Mouse (Mus musculus): ENCODE data around the gene Pcbp2. TPM values are rescaled to one million over a fixed set of nuclear protein-coding genes. Genes with fewer than 3 reads are reported as not detected.

Pcbp2 gene
- 100 to 1,000 TPM; 156 to 225 (median 201) TPM for polyA plus RNA-seq (2017; shearing (Covaris generic))

DNA sequence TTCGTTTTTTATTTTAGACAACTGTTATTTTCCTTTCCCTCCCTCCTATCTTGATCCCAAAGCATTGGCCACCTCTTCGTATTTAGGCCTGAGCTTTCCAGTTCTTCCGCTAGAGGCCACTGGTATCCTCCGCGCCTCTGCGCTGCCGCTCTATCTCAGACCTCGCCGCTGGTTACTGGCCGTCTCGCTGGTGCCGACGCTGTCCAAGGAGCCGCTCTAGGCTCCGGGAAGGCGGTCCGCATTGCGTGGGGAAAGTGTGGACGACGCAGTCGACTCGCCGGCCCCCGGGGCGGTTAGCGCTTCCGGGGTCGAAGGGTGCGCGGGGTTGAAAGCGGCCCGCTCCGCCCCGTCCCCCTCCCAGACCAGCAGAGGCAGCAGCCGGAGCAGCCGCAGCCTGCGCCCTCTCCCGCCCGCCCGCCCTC, at the start of gene Pcbp2:
Gene Pcbp2 (plus strand): TSS at position 357 of the 422 bp plus-strand sequence.
- peak; percentile 95 for ATAC-seq

DNA sequence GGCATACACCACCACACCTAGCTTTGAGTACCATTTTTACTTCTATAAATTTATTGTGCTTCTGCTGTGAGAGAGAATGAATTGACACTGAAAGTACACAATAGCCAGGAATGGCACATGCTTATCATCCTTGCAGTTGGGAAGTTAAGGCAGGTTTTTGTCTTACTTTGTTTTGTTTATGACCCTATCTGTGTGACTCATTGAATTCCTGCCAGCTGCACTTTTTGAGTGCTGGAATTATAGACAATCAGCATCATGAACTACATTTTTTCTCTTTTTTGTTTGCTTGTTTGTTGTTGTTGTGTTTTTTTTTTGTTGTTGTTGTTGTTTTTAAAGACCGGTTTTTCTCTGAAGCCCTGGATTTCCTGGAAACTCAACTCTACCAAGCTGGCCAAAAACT, 49.4 kb upstream of the Pcbp2 start:
- ATAC-seq: no peak

DNA sequence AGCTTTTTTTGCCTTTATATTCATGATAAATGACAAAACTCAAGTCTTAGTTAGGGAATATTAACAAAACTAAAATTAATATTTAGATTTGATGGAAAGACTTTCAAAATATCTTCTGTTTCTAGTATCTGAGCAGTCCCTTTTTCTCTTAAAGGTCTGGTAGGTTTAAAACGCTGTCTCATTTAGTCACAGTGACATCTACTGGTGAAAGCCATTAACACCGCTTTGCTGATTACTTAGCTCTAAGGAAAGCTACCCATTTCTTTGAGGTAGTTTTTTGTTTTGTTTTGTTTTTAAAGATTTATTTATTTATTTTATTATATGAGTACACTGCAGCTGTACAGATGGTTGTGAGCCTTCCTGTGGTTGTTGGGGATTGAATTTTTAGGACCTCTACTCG, 48.9 kb upstream of the Pcbp2 start:
- peak; percentile 73 for ATAC-seq

DNA sequence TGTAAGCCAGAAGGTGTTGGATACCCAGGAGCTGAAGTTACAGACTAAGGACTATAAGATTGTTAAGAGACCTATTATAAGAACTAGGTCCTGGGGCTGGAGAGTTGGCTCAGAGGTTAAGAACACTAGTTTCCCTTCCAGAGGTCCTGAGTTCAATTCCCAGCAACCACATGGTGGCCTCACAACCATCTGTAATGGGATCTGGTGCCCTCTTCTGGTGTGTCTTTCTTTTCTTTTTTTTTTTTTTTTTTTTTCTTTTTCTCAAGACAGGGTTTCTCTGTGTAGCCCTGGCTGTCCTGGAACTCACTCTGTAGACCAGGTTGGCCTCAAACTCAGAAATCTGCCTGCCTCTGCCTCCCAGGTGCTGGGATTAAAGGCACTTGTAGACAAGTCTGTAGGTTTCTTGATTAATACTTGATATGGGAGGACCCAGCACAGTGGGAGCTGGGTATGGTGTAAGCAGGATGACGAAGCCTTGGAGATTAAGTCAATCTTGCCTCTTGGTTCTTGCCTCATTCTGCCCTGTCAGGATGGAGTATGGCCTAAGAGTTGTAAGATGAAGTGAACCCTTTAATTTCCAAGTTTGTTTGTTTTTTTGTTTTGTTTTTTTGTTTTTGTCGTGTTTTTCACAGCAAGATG, 46.6 kb upstream of the Pcbp2 start:
- ATAC-seq: no peak

DNA sequence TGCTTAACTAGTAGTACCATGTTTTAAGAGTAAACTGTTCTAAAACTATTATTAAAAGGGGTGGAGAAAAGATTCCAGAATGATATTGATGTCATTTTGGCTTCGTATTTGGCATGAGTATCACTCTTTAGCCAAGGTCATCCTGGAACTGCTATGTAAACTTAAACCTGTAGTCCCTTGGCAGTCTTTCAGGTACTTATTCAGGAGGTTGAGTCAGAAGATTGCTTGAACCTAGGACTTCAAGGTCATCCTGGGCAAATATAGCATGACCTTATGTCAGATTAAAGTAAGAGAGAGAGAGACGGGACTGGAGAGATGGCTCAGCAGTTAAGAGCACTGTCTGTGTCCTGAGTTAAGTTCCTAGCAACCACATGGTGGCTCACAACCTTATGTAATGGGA, 45.7 kb upstream of the Pcbp2 start:
- no peak for ATAC-seq

DNA sequence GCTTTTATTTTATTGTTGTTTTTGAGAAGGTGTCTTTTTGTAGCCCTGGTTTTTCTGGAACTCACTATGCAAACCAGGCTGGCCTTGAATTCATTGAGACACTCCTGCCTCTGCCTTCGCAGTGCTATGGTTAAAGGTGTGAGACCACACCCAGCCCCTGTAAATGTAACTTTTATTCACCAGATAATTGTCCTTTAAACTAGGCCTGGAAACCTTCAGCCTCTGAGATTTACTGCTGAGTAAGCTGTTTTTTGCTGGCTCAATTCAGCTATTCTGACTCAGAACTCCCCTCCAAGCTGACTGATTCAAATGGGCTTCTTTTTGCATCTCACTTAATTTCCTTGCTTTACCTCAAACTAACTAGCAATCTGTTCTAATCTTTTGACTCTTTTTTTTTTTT, 43.4 kb upstream of the Pcbp2 start:
- no peak for ATAC-seq

DNA sequence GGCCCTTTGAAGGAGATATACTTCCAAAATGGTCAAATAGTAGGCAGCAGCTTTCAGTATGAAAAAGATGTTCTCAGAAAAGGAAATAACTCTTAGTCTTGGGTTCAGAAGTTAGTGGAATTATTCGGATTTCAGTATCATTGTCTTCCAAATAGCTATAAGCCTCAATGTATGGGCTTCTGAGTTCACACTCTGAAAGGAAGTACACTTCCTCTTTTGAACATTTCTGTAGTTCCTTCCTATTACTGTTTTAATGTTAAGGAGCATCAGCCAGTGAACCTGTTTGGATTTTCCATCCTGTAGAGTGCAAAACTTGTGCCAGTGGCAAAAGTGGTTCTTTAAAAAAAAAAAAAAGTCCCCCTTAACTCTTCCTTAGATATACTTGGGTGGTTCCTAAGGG, 38.3 kb upstream of the Pcbp2 start:
- ATAC-seq: no peak

DNA sequence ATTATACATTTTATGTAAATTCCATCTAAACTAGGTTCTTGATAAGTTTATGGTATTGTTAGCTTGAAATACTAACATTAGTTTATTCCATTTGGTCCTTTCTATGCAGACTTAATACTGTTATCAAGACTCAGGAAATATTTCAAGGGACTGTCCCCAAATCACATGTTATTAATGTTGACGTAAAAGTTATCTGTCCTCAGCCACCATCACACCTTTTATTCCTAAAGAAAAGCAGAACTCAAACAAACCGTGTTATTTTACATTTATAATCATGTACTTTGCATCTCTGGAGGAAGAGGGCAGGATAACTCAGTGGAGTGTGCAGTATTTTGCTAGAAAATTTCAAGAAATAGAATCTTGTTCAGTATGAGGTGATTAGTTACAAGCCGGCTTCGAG, 37.2 kb upstream of the Pcbp2 start:
- ATAC-seq: no peak

DNA sequence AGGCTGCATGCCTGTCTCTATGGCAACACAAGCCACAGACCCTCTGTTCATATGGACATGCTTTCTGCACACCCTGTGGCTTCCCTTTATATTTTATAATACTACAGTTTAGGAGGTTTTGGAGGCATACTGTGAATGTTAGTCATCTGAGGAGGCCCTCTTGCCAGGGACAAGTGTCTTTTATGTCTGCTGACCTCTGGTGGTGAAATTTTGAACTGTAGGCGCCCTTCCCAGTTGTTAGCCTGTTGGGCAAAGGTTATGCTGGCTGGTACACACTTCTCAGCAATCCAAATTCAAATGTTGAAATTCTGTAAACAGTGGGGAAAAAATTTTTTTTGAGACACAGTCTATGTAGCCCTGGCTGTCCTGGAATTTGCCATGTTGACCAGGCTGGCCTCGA, 27.8 kb upstream of the Pcbp2 start:
- peak; percentile 65 for ATAC-seq

DNA sequence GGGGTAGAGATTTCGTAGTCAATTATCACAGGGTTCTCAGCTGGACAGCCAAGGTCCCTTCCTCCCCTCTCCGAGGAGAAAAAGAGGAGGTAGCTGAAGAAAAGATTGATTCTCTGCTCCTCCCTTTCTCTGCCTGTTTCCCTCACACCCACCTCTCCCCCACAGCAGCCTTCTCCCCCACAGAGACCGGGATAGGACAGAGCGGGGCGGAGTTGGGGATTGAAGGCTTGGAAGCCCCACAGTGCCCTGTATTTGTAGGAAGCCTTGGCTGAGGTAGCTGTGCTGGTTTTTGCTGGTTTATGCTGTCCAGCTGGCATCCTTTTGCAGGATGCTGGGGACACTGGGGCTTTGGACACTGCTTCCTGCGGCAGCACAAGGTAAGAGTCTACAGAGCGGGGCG, 25.2 kb upstream of the Pcbp2 start, which contains the start of gene Amhr2:
Gene Amhr2 (plus strand): TSS at position 222 of the 400 bp plus-strand sequence.
- ATAC-seq: no peak

DNA sequence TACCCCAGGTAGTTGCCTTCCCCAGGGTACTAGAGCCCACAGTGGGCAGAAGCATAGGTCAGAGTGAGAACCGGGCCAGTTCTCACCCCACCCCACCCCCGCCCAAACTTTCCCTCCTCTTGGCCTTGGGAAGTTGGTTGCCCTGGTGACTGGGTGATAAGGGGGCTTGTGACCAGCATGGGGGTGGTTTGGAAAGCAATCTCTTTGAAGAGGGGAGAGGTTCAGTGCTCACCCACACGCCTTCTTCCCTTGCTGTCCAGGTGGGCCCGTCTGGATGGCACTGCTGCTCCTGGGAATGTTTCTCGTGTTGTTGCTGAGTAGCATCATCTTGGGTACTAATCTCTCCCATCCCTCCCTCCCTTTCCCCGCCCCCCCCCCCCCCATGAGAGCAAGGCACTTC, 23.9 kb upstream of the Pcbp2 start:
- no peak for ATAC-seq

DNA sequence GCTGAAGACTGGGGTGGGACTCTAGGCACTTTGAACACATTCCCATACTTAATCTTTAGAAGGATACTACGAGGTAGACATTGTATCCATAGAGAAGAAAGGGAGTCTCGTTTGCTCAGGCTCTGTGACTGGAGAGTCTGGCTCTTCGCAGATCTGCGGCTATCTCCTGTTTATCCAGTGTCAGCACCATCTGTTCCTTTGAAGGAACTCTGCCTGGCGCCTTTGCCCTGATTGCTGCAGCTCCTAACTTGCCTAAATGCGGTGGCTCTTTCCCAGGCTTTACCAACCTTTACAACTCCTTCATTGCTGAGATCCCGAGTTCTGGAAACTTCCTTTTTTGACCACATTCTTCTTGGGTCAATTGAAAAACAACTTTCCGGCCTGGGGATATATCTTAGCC, 21.0 kb upstream of the Pcbp2 start:
- no peak for ATAC-seq

DNA sequence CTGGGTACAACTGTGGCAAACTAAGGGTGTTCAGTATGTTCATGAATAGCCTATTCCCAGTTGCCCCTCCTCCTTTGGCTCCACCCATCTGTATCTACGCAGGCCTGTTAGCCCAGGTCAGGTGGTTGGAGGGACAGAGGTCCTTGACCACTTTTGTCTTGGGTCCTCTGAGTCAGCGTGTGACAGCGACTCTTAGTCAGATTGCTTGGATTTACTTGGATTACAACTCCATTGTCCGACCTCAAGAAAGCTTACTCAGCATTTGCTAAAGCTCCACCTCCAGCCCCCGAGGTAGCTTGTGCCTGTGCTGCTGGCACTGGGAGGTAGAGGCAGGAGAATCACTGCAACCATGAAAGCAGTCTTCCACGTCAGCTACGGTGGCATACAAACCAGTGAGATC, 19.4 kb upstream of the Pcbp2 start:
- no peak for ATAC-seq

DNA sequence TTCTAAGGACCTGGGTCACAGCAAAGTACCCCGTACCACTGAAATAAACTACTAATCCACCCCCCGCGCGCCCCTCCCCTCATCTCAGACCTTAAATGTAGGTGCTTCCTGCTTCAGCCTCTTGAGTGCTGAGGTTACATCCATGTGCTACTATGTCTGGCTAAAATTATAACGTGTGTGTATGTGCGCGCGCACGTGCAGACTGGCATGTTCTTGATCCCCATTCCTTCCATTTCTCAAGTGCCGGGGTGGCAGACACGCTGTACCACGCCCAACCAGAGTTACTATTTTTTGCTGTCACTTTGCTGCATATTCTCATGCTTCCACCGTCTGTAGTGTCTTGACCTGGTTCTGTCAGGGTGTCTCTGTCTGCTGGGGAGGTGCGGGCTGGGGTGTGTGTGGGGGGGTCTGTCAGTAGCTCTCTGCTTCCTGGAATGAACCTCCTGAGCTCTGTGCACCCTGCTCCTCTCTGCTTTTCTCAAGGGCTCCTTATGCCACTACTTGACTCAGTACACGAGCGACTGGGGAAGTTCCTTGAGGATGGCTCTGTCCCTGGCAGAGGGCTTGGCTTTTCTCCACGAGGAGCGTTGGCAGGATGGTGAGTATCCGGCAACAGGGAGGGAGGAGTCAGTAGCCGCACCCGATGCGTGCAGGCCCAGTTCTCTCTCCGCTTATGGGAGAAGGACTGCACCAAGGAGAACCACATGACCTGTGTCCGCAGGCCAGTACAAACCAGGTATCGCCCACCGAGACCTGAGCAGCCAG, 18.5 kb upstream of the Pcbp2 start:
- ATAC-seq: no peak

DNA sequence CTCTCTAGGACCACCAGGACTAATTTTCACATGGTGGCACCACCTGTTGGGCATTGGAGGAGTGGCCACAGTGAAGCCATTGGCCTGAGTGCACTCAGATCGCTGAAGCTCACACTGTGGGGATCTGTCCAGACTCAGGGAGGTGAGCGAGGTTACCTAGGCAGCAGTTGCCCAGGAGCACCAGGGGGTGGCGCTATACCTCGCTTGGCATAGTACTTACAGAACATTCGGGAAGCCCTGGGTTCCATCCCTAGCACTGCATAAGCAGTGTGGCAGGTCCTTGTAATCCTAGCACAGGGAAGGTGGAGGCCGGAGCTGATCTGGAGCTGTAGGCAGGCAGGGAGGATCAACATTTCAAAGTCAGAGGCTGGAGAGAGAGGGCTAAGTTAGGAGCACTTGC, 14.3 kb upstream of the Pcbp2 start:
- ATAC-seq: no peak

DNA sequence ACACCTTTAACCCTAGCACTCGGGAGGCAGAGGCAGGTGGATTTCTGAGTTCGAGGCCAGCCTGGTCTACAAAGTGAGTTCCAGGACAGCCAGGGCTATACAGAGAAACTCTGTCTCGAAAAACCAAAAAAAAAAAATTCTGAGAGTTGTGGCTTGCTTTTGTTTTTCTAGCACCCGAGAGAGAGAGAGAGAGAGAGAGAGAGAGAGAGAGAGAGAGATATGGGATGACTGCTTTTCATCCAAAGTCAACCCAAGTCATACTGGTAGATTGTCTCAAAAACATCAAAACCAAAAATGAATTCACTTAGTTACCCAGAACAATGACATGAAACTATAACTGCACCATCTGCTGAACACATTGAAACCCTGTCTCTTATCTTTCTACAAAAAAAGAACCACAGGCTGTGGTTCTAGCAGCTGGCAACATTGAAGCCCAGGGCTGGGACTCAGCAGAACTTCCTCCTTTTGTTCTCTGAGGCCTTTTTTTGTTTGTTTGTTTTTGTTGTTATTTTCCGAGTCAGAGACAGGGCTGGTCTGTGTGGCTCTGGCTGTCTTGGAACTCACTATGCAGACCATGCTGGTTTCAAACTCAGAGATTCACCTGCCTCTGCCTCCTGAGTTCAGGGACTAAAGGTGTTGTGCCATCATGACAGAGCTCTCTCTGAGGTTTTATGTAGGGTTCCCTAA, 12.1 kb upstream of the Pcbp2 start:
- peak; percentile 11 for ATAC-seq

DNA sequence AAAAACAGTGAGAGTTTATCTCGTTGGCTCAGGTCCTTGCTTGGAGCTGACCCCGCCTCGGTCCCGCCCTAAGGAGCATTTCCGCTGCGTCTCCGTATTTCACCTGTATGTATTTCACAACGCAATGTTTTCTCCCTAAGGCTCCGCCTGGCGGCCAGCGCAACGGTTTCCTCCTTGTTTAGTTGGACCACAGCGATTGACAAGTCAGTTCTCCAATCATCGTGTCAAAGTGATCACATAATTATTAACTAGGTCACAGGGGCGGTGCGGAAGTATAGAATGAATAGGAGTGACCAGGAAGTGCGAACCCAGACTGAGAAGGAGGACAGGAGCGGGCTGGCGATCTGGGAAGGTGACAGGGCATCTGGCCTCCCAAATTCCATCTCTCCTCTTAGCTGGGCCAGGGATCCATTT, 11.4 kb upstream of the Pcbp2 start, which contains the start of gene Prr13:
Gene Prr13 (plus strand): TSS at position 125 of the 414 bp plus-strand sequence.
- ATAC-seq: peak; percentile 97

DNA sequence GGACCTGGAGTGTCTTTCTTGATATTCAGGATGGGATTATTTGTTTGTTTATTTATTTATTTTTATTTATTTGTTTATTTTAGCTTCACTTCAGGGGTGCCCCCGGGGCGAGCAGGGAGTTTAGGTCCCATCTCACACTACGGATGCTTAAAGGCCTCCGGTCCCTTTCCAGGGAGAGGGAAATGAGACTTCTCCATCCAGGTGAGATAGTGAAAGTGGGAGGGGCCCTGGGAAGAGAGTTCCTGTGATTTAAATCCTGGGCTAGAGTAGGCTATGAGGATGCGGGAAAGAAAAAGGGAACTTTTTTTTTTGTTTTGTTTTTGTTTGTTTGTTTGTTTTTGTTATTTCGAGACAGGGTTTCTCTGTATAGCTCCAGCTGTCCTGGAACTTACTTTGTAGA, 11.0 kb upstream of the Pcbp2 start:
- ATAC-seq: no peak

DNA sequence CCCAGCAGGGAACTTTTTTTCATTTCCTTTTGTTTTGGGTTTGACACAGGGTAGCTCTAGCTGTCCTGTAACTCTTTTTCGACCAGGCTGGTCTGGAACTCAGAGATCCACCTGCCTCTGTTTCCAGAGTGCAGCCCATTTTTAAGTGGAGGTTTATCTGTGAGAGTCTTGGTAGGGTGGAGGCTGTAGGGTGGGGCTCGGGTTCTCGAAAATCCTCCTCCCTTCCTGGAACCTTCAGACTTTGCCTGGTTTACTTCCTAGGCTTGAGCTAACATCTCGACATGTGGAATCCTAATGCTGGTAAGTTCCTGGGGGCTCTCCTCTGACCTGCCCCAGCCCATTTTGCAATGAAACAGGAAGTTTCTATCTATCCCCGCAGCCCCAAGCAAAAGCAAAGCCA, 10.5 kb upstream of the Pcbp2 start:
- no peak for ATAC-seq

DNA sequence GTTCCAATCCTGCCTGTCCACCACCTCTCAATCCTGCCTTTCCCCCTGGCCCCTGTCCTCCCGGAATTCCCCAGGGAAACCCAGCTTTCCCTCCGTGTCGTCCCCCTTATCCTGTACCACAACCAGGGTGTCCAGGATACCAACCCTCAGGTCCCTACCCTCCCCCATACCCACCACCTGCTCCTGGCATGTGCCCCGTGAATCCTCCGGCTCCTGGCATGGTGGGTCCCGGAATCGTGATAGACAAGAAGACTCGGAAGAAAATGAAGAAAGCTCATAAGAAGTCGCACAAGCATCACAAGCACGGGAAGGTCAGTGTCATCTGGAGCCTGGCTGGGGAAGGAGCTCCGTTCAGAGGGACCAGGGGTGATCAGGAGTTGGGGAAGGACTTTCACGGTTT, 9.9 kb upstream of the Pcbp2 start:
- no peak for ATAC-seq

DNA sequence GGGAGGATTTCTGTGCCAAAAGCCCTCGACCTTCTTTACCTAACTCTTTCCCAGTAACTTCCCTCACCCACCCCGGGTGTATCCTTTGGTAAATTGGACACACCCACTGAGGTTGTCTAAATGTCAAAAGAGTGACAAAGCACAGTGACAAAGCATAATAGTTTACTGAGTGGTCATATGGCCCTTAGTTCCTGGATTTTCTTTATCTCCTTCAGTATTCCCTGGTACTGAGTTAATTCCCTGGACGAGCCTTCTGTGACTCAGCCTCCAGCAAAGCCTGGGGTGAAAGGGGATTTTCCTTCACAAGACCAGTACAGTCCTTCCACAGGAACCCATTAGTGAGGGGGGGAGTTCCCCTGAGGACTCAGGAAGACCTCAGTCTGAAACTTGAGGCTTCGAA, 9.4 kb upstream of the Pcbp2 start:
- no peak for ATAC-seq

DNA sequence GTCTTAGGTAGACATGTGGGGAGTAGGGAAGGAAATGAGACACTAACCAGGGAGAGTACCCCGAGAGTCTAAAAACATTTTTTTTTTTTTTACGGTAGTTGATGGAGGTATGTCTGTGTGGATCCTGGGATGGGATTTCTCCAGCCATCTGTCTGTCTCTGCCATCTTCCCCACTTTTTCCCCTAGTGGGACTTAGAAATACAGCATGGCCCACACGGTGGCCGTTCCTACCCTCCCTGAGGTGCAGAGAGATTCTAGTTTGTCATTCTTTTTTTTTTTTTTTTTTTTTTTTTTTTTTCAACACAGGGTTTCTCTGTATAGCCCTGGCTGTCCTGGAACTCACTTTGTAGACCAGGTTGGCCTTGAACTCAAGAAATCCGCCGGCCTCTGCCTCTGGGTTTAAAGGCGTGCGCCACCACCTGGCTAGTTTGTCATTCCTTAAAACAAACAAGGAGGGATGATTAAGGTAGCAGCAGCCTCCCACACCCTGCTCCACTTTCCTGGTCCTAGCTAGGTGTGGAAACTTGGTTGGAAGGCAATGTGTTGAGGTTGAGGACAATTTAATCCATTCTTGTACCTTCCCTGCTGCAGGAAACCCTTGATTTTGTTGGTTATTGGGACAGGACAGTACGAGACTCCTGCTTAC, 8.8 kb upstream of the Pcbp2 start:
- no peak for ATAC-seq

DNA sequence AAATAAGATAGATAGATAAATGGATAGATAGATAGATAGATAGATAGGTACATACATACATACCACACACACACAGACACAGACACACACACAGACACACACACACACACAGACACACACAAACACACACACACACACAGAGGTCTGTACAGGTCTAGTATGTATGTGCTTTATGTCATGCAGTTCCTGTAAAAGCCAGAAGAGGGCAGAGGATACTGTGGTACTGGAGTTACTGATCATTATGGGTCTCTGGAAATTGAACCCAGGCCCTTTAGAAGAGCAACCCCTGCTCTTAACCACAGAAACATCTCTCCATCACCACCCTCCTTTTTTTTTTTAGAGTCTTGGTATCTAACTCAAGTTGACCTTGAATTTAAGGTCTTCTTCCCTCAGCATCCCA, 6.7 kb upstream of the Pcbp2 start:
- no peak for ATAC-seq
